Mouse (Mus musculus): Measurements from ENCODE around the gene Serpinb13. TPM values are rescaled to one million over a fixed set of nuclear protein-coding genes. Genes with fewer than 3 reads are reported as not detected.
"Not testable (repeated sequence)": the region's sequence is repeated elsewhere in the genome, so short reads cannot be mapped to it uniquely, and the experiment has no call there.

Gene Serpinb13
- polyA plus RNA-seq, 1 experiment from 2014 or later: not detected

DNA sequence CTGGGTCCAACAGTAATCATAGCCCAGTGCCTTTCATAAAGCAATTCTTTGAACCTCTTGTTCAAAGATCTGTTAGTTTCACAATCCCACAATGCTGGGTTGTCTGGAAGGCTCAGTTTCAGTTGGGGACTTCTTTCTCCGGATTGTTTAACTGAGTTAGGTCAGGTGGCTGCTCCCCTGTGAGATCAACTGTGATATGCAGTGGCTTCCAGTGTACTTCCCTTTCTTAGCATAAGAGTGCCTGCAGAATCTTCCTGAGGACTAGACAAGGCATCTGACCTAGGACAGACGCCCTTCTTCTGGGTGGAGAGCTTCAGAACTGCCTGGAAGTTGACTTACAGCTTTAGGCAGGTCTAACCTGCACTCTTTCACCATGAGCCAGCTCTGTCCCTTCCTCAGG is 3.1 kb downstream of the Serpinb13 start:
- Histone ChIP-seq H3K36me3 (ENCODE audit: control insufficient read depth, insufficient read depth, low read length) (no peaks in the 10 kb centered on the region), H3K4me2 (ENCODE audit: low read length) (no peak overlapping the region), H3K9ac (ENCODE audit: low read length) (no peak overlapping the region), H3K27me3 (ENCODE audit: control insufficient read depth, insufficient read depth, low read length) (no peaks in the 10 kb centered on the region), H3K27ac (replicated peaks in 1 of 2; ENCODE audit: control insufficient read depth in 1 of 2, insufficient read depth in 1 of 2, low read depth in 2 of 2, low read length in 2 of 2) (no peak overlapping the region), H3K4me3 (ENCODE audit: control insufficient read depth in 1 of 2, insufficient read depth in 1 of 2, low read depth in 1 of 2, low read length in 2 of 2) (no peak overlapping the region), H3K4me1 (ENCODE audit: control insufficient read depth in 2 of 2, insufficient read depth in 2 of 2, low read length in 2 of 2) (no peaks in the 10 kb centered on the region), H3K9me3 (ENCODE audit: control insufficient read depth, low read length) (no peaks in the 10 kb centered on the region)
- ATAC-seq (ENCODE audit: insufficient number of reproducible peaks, insufficient read depth, low FRiP score, low read depth): no peak
- WGBS: 52% methylated on average over 2 of the region's 2 CpGs

DNA sequence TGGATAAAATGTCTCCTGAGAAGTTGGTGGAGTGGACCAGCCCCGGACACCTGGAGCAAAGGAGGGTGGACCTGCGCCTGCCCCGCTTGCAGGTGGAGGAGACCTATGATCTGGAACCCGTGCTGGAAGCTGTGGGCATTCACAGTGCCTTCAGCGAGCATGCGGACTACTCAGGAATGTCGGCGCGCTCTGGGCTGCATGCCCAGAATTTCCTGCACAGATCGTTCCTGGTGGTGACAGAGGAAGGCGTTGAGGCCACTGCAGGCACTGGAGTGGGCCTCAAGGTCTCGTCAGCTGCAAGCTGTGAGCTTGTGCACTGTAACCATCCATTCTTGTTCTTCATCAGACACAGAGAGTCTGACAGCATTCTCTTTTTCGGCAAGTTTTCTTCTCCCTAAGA is 19.6 kb downstream of the Serpinb13 start:
- 20% methylated on average over 13 of the region's 13 CpGs for WGBS
- Histone ChIP-seq H3K4me3 (ENCODE audit: control insufficient read depth in 1 of 2, insufficient read depth in 1 of 2, low read depth in 1 of 2, low read length in 2 of 2) (no peak overlapping the region), H3K9ac (ENCODE audit: low read length) (no peak overlapping the region), H3K36me3 (ENCODE audit: control insufficient read depth, insufficient read depth, low read length) (no peaks in the 10 kb centered on the region), H3K27ac (replicated peaks in 1 of 2; ENCODE audit: control insufficient read depth in 1 of 2, insufficient read depth in 1 of 2, low read depth in 2 of 2, low read length in 2 of 2) (peak overlapping the region; percentile 58 to 73; a peak in 3 of 4 replicates), H3K27me3 (ENCODE audit: control insufficient read depth, insufficient read depth, low read length) (no peaks in the 10 kb centered on the region), H3K4me1 (ENCODE audit: control insufficient read depth in 2 of 2, insufficient read depth in 2 of 2, low read length in 2 of 2) (peaks cover 2 to 9% of the 10 kb centered on the region in 2 experiments; a peak in 3 of 4 replicates), H3K9me3 (ENCODE audit: control insufficient read depth, low read length) (no peaks in the 10 kb centered on the region), H3K4me2 (ENCODE audit: low read length) (peak overlapping the region; percentile 37)
- ATAC-seq (ENCODE audit: insufficient number of reproducible peaks, insufficient read depth, low FRiP score, low read depth): peak; percentile 93

DNA sequence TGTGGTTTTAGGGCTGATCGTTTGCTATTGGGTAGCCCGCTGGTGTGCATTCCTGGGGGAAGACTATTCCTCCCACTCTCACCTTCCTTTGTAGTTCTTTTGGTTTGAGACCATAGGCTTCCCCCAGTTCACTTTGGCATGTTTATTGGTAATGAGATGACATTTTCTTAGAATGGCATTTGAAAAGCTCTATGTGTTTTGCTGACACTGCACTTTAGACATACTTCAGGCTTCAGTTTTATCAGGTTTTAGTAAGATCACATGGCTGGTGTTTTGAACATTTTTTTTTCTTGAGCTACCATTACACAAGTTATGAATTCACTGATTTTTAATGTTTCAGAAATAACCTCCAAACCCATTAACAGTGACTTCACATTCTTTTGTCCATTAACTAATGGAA is 21.0 kb downstream of the Serpinb13 start:
- peaks cover 2 to 9% of the 10 kb centered on the region in 2 experiments; a peak in 3 of 4 replicates for H3K4me1 ChIP-seq (ENCODE audit: control insufficient read depth in 2 of 2, insufficient read depth in 2 of 2, low read length in 2 of 2)
- no peak for ATAC-seq (ENCODE audit: insufficient number of reproducible peaks, insufficient read depth, low FRiP score, low read depth)
- no peaks in the 10 kb centered on the region for H3K36me3 ChIP-seq (ENCODE audit: control insufficient read depth, insufficient read depth, low read length)
- H3K27ac ChIP-seq (replicated peaks in 1 of 2; ENCODE audit: control insufficient read depth in 1 of 2, insufficient read depth in 1 of 2, low read depth in 2 of 2, low read length in 2 of 2): no peak overlapping the region
- H3K9me3 ChIP-seq (ENCODE audit: control insufficient read depth, low read length): no peaks in the 10 kb centered on the region
- no peaks in the 10 kb centered on the region for H3K27me3 ChIP-seq (ENCODE audit: control insufficient read depth, insufficient read depth, low read length)
- no peak overlapping the region for H3K9ac ChIP-seq (ENCODE audit: low read length)
- H3K4me2 ChIP-seq (ENCODE audit: low read length): no peak overlapping the region
- no peak overlapping the region for H3K4me3 ChIP-seq (ENCODE audit: control insufficient read depth in 1 of 2, insufficient read depth in 1 of 2, low read depth in 1 of 2, low read length in 2 of 2)
- 87% methylated on average over 2 of the region's 2 CpGs for WGBS

DNA sequence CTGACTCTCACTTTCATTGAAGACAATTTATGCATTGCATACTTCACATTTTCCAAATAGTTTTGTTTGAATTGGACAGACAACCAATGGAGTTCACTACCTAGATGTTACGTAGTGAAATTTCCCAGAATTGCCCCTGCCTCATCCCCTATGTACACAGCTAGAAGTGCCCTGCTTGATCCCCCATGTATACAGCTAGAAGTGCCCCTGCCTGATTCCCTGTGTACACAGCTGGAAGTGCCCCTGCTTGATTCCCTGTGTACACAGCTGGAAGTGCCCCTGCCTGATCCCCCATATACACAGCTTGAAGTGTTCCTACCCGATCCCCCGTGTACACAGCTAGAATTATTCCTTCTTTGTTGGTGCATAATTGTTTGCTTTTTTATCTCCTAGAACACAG is 25.5 kb downstream of the Serpinb13 start:
- no peak overlapping the region for H3K27ac ChIP-seq (replicated peaks in 1 of 2; ENCODE audit: control insufficient read depth in 1 of 2, insufficient read depth in 1 of 2, low read depth in 2 of 2, low read length in 2 of 2)

DNA sequence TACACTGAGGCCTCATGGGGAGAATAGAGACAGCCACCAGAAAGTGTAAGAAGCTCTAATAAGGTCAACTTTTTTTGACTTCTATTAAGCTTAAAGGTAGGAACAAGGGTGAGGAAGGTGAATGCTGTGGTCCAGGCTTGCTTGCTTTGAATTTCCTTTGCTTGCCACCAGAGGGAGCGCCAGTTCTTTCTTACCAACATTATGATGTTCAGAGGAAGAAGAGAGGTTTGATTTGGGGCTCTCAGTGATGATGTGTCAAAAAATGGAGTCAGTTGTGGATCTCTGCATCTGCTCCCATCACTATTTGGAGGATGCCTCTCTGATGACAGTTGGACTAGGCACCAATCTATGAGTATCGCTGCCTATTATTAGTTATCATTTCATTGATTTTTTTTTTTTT is 33.7 kb downstream of the Serpinb13 start:
- Histone ChIP-seq H3K9ac (ENCODE audit: low read length) (no peak overlapping the region), H3K27ac (replicated peaks in 1 of 2; ENCODE audit: control insufficient read depth in 1 of 2, insufficient read depth in 1 of 2, low read depth in 2 of 2, low read length in 2 of 2) (no peak overlapping the region)
- WGBS: 43% methylated on average over 2 of the region's 2 CpGs

More for the DNA sequence above, 25.5 kb downstream of the Serpinb13 start:
- no peak overlapping the region for H3K4me3 ChIP-seq (ENCODE audit: control insufficient read depth in 1 of 2, insufficient read depth in 1 of 2, low read depth in 1 of 2, low read length in 2 of 2)
- no peaks in the 10 kb centered on the region for H3K36me3 ChIP-seq (ENCODE audit: control insufficient read depth, insufficient read depth, low read length)
- H3K9ac ChIP-seq (ENCODE audit: low read length): no peak overlapping the region
- no peaks in the 10 kb centered on the region for H3K27me3 ChIP-seq (ENCODE audit: control insufficient read depth, insufficient read depth, low read length)
- ATAC-seq (ENCODE audit: insufficient number of reproducible peaks, insufficient read depth, low FRiP score, low read depth): no peak
- H3K4me1 ChIP-seq (ENCODE audit: control insufficient read depth in 2 of 2, insufficient read depth in 2 of 2, low read length in 2 of 2): peaks cover 0 to under 1% of the 10 kb centered on the region in 2 experiments; a peak in 1 of 4 replicates
- no peaks in the 10 kb centered on the region for H3K9me3 ChIP-seq (ENCODE audit: control insufficient read depth, low read length)
- no peak overlapping the region for H3K4me2 ChIP-seq (ENCODE audit: low read length)
- 78% methylated on average over 3 of the region's 3 CpGs for WGBS

DNA sequence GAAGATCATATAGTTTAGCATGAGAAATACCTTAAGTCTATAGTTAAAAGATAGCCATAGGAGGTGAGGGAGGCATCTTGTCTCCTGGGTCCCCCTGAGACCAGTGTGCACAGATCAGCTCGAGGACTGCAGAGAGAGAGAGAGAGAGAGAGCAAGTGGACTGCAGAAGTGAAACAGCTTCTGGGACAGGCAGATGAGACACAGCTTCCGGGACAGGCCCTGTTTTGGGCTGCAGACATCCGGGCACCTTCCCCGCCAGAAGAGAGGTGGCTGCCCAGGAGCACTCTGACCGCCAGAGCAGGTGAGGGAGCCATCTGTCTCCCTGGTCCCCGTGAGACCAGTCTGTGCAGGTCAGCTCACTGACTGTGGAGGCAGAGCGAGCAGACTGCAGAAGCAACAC is 34.4 kb downstream of the Serpinb13 start:
- ATAC-seq (ENCODE audit: insufficient number of reproducible peaks, insufficient read depth, low FRiP score, low read depth): no peak
- Histone ChIP-seq H3K9me3 (ENCODE audit: control insufficient read depth, low read length) (no peaks in the 10 kb centered on the region), H3K9ac (ENCODE audit: low read length) (no peak overlapping the region), H3K4me1 (ENCODE audit: control insufficient read depth in 2 of 2, insufficient read depth in 2 of 2, low read length in 2 of 2) (no peaks in the 10 kb centered on the region), H3K36me3 (ENCODE audit: control insufficient read depth, insufficient read depth, low read length) (no peaks in the 10 kb centered on the region), H3K4me2 (ENCODE audit: low read length) (no peak overlapping the region), H3K27me3 (ENCODE audit: control insufficient read depth, insufficient read depth, low read length) (no peaks in the 10 kb centered on the region), H3K4me3 (ENCODE audit: control insufficient read depth in 1 of 2, insufficient read depth in 1 of 2, low read depth in 1 of 2, low read length in 2 of 2) (no peak overlapping the region), H3K27ac (replicated peaks in 1 of 2; ENCODE audit: control insufficient read depth in 1 of 2, insufficient read depth in 1 of 2, low read depth in 2 of 2, low read length in 2 of 2) (no peak overlapping the region)
- WGBS: 74% methylated on average over 7 of the region's 7 CpGs

More for the DNA sequence above, 33.7 kb downstream of the Serpinb13 start:
- H3K4me3 ChIP-seq (ENCODE audit: control insufficient read depth in 1 of 2, insufficient read depth in 1 of 2, low read depth in 1 of 2, low read length in 2 of 2): no peak overlapping the region
- ATAC-seq (ENCODE audit: insufficient number of reproducible peaks, insufficient read depth, low FRiP score, low read depth): no peak
- H3K9me3 ChIP-seq (ENCODE audit: control insufficient read depth, low read length): no peaks in the 10 kb centered on the region
- H3K4me1 ChIP-seq (ENCODE audit: control insufficient read depth in 2 of 2, insufficient read depth in 2 of 2, low read length in 2 of 2): no peaks in the 10 kb centered on the region
- no peaks in the 10 kb centered on the region for H3K36me3 ChIP-seq (ENCODE audit: control insufficient read depth, insufficient read depth, low read length)
- H3K4me2 ChIP-seq (ENCODE audit: low read length): no peak overlapping the region
- H3K27me3 ChIP-seq (ENCODE audit: control insufficient read depth, insufficient read depth, low read length): no peaks in the 10 kb centered on the region

DNA sequence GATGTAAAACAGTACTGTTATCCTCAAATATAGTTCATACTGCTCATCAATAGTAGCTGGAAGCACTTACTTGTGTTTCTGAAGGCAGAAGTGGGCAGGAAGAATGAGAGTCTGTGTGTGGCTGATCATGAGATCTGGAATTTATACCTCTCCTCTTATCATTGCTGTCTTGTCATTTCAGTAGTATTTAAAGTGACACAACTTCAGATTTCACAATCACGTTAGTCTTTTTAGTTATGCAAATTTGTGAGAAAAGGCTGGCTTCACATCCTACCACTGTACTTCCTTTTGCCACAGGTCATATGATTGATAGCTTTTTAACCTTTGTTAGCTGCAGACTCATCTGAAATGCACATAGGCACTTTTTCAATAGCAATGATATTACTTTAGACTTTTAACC is 45.1 kb downstream of the Serpinb13 start:
- H3K4me3 ChIP-seq (ENCODE audit: control insufficient read depth in 1 of 2, insufficient read depth in 1 of 2, low read depth in 1 of 2, low read length in 2 of 2): no peak overlapping the region
- no peaks in the 10 kb centered on the region for H3K4me1 ChIP-seq (ENCODE audit: control insufficient read depth in 2 of 2, insufficient read depth in 2 of 2, low read length in 2 of 2)
- H3K9ac ChIP-seq (ENCODE audit: low read length): no peak overlapping the region
- no peaks in the 10 kb centered on the region for H3K9me3 ChIP-seq (ENCODE audit: control insufficient read depth, low read length)
- H3K4me2 ChIP-seq (ENCODE audit: low read length): no peak overlapping the region
- no peak for ATAC-seq (ENCODE audit: insufficient number of reproducible peaks, insufficient read depth, low FRiP score, low read depth)
- WGBS: 38% methylated on average over 1 of the region's 1 CpGs
- H3K36me3 ChIP-seq (ENCODE audit: control insufficient read depth, insufficient read depth, low read length): no peaks in the 10 kb centered on the region
- H3K27ac ChIP-seq (replicated peaks in 1 of 2; ENCODE audit: control insufficient read depth in 1 of 2, insufficient read depth in 1 of 2, low read depth in 2 of 2, low read length in 2 of 2): no peak overlapping the region
- H3K27me3 ChIP-seq (ENCODE audit: control insufficient read depth, insufficient read depth, low read length): no peaks in the 10 kb centered on the region

DNA sequence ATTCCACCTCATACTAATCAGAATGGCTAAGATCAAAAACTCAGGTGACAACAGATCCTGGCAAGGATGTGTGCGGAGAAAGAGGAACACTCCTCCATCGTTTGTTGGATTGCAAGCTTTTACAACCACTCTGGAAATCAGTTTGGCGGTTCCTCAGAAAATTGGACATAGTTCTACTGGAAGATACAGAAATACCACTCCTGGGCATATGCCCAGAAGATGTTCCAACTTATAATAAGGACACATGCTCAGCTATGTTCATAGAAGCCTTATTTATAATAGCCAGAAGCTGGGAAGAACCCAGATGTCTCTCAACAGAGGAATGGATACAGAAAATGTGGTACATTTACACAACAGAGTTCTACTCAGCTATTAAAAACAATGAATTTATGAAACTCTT is 53.5 kb downstream of the Serpinb13 start:
- not testable (repeated sequence) for ATAC-seq (ENCODE audit: insufficient number of reproducible peaks, insufficient read depth, low FRiP score, low read depth); H3K9ac ChIP-seq (ENCODE audit: low read length); H3K4me3 ChIP-seq (ENCODE audit: control insufficient read depth in 1 of 2, insufficient read depth in 1 of 2, low read depth in 1 of 2, low read length in 2 of 2); H3K4me1 ChIP-seq (ENCODE audit: control insufficient read depth in 2 of 2, insufficient read depth in 2 of 2, low read length in 2 of 2); H3K4me2 ChIP-seq (ENCODE audit: low read length); H3K36me3 ChIP-seq (ENCODE audit: control insufficient read depth, insufficient read depth, low read length); H3K27ac ChIP-seq (replicated peaks in 1 of 2; ENCODE audit: control insufficient read depth in 1 of 2, insufficient read depth in 1 of 2, low read depth in 2 of 2, low read length in 2 of 2); H3K27me3 ChIP-seq (ENCODE audit: control insufficient read depth, insufficient read depth, low read length); H3K9me3 ChIP-seq (ENCODE audit: control insufficient read depth, low read length)
- WGBS: 80% methylated on average over 3 of the region's 3 CpGs

Data from heart, embryonic 14.5 days (tissue).